Mouse (Mus musculus): ENCODE measurements around the gene Frmd4a.

Frmd4a gene

GRCm38 (mm10) chr2:4439909-4440308 is 422.4 kb downstream of the Frmd4a start:
- no peak for DNase-seq (ENCODE audit: low spot score in 2 of 2)

- DNase-seq (ENCODE audit: low spot score in 2 of 2): no peak
Measured at GRCm38 (mm10) chr2:4441840-4442239, 424.3 kb downstream of the Frmd4a start.

GRCm38 (mm10) chr2:4444740-4445139 is 427.2 kb downstream of the Frmd4a start:
- DNase-seq (ENCODE audit: low spot score in 2 of 2): no peak

GRCm38 (mm10) chr2:4445629-4446400 is 428.3 kb downstream of the Frmd4a start:
- DNase-seq (ENCODE audit: low spot score in 2 of 2): no peak

GRCm38 (mm10) chr2:4449860-4450480 is 432.5 kb downstream of the Frmd4a start:
- no peak for DNase-seq (ENCODE audit: low spot score in 2 of 2)

- no peak for DNase-seq (ENCODE audit: low spot score in 2 of 2)
Measured at GRCm38 (mm10) chr2:4452590-4453400, 435.3 kb downstream of the Frmd4a start.

GRCm38 (mm10) chr2:4455097-4456025 is 437.8 kb downstream of the Frmd4a start:
- no peak for DNase-seq (ENCODE audit: low spot score in 2 of 2)

- no peak for DNase-seq (ENCODE audit: low spot score in 2 of 2)
Measured at GRCm38 (mm10) chr2:4460897-4461296, 443.4 kb downstream of the Frmd4a start.

GRCm38 (mm10) chr2:4461514-4461913 is 444.0 kb downstream of the Frmd4a start:
- no peak for DNase-seq (ENCODE audit: low spot score in 2 of 2)

- no peak for DNase-seq (ENCODE audit: low spot score in 2 of 2)
Measured at GRCm38 (mm10) chr2:4462480-4462879, 445.0 kb downstream of the Frmd4a start.

- no peak for DNase-seq (ENCODE audit: low spot score in 2 of 2)
Measured at GRCm38 (mm10) chr2:4466084-4466483, 448.6 kb downstream of the Frmd4a start.

- no peak for DNase-seq (ENCODE audit: low spot score in 2 of 2)
Measured at GRCm38 (mm10) chr2:4467314-4467713, 449.8 kb downstream of the Frmd4a start.

GRCm38 (mm10) chr2:4472760-4473480 is 455.4 kb downstream of the Frmd4a start:
- no peak for DNase-seq (ENCODE audit: low spot score in 2 of 2)

- no peak for DNase-seq (ENCODE audit: low spot score in 2 of 2)
Measured at GRCm38 (mm10) chr2:4473866-4474538, 456.5 kb downstream of the Frmd4a start.

- no peak for DNase-seq (ENCODE audit: low spot score in 2 of 2)
Measured at GRCm38 (mm10) chr2:4474539-4474937, 457.0 kb downstream of the Frmd4a start.

GRCm38 (mm10) chr2:4475991-4476390 is 458.5 kb downstream of the Frmd4a start:
- no peak for DNase-seq (ENCODE audit: low spot score in 2 of 2)

GRCm38 (mm10) chr2:4476608-4477007 is 459.1 kb downstream of the Frmd4a start:
- no peak for DNase-seq (ENCODE audit: low spot score in 2 of 2)

- DNase-seq (ENCODE audit: low spot score in 2 of 2): no peak
Measured at GRCm38 (mm10) chr2:4477311-4477710, 459.8 kb downstream of the Frmd4a start.

GRCm38 (mm10) chr2:4480180-4480579 is 462.7 kb downstream of the Frmd4a start:
- no peak for DNase-seq (ENCODE audit: low spot score in 2 of 2)

- DNase-seq (ENCODE audit: low spot score in 2 of 2): no peak
Measured at GRCm38 (mm10) chr2:4481154-4481553, 463.6 kb downstream of the Frmd4a start.
